Comparison of ENCODE assay signal across 23 mouse cellular contexts in the genomic region with DNA sequence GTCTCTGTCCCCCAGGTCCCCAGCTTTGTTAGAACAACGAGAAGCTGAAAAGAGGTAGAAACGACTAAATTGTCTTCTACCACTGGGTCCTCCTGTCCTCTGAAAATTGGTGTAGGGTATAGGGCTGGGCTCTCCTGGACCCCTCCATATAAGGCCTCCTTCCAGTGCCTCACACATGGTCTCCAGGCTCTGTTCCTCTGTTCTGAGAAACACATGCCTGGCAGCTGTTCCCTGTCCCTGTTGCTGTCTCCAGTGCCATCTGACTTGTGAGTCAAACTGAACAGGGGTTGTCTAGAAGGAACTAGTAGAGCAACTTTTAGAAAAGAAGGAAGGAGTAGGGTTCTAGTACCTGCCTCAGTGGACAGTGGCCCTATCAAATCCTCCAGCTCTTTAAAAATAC.
"Had no signal": no experiment of that assay in that cellular context is flagged by ENCODE, and none has a peak within 500 bp of the region (broad histone marks: within the 10 kb centered on the region; RNA-seq: fewer than 3 reads in every experiment).

No protein-coding gene starts in this region.

- H3K4me3 ChIP-seq: kidney, embryonic 15.5 days; left cerebral cortex, adult 2 months; limb, embryonic 12.5 days; liver, embryonic 12.5 days; liver, embryonic 15.5 days; neural tube, embryonic 12.5 days; neural tube, embryonic 15.5 days had no signal

- H3K27me3 ChIP-seq: kidney, embryonic 15.5 days; liver, embryonic 12.5 days; liver, embryonic 15.5 days; neural tube, embryonic 12.5 days; neural tube, embryonic 15.5 days had no signal

- H3K36me3 ChIP-seq: kidney, embryonic 15.5 days; limb, embryonic 12.5 days; liver, embryonic 12.5 days; liver, embryonic 15.5 days; neural tube, embryonic 12.5 days; neural tube, embryonic 15.5 days had no signal

- H3K4me1 ChIP-seq: neural tube, embryonic 12.5 days had no signal

- ATAC-seq: intestine, postnatal 0 days; liver, embryonic 12.5 days had no signal

- DNase-seq: kidney, adult 2 months; kidney, postnatal 10 days; kidney, postnatal 36 days; layer of hippocampus, postnatal 36 days; liver; lung, adult 18-20 months; lung, postnatal 36 days; midbrain, embryonic 14.5 days; right cerebral cortex, adult 18-20 months; right cerebral cortex, postnatal 14 days; right cerebral cortex, postnatal 4 days; thymus, adult 2 months; thymus, postnatal 4 days had no signal

- H3K27ac ChIP-seq: kidney, embryonic 15.5 days; left cerebral cortex, adult 2 months; limb, embryonic 12.5 days; liver, embryonic 12.5 days; liver, embryonic 15.5 days; neural tube, embryonic 12.5 days; neural tube, embryonic 15.5 days; stomach, postnatal 0 days had no signal

- H3K9me3 ChIP-seq: kidney, embryonic 15.5 days; limb, embryonic 12.5 days; liver, embryonic 12.5 days; liver, embryonic 15.5 days; neural tube, embryonic 12.5 days; neural tube, embryonic 15.5 days had no signal

- H3K4me2 ChIP-seq: kidney, embryonic 15.5 days; limb, embryonic 12.5 days; liver, embryonic 12.5 days; liver, embryonic 15.5 days; midbrain, embryonic 11.5 days; neural tube, embryonic 12.5 days; neural tube, embryonic 15.5 days had no signal

- H3K9ac ChIP-seq: kidney, embryonic 15.5 days; limb, embryonic 12.5 days; liver, embryonic 12.5 days; liver, embryonic 15.5 days; neural tube, embryonic 12.5 days; neural tube, embryonic 15.5 days had no signal
